Mouse (Mus musculus): ENCODE measurements around the gene Dcdc2c.
A peak's percentile ranks its signal among the peaks of the same experiment; 100 is the strongest.

Dcdc2c gene

GRCm38 (mm10) chr12:28436536-28436935 is 115.7 kb downstream of the Dcdc2c start:
- DNase-seq: no peak

- DNase-seq: peak in 1 of 2 experiments; percentile 4
Observed at GRCm38 (mm10) chr12:28432729-28433067, 119.5 kb downstream of the Dcdc2c start.

GRCm38 (mm10) chr12:28431832-28432728 is 120.1 kb downstream of the Dcdc2c start:
- peak; percentile 66 to 77 for DNase-seq

- no peak for DNase-seq
Observed at GRCm38 (mm10) chr12:28429856-28430255, 122.3 kb downstream of the Dcdc2c start.

- DNase-seq: no peak
Observed at GRCm38 (mm10) chr12:28416957-28417356, 135.2 kb downstream of the Dcdc2c start.

- DNase-seq: no peak
Observed at GRCm38 (mm10) chr12:28407656-28408405, 144.4 kb downstream of the Dcdc2c start.

- no peak for DNase-seq
Observed at GRCm38 (mm10) chr12:28402256-28402655, 149.9 kb downstream of the Dcdc2c start.

GRCm38 (mm10) chr12:28401372-28401771 is 150.8 kb downstream of the Dcdc2c start:
- DNase-seq: no peak

- no peak for DNase-seq
Observed at GRCm38 (mm10) chr12:28392129-28392528, 160.1 kb downstream of the Dcdc2c start.
